8 mouse cellular contexts compared by ENCODE assay signal in genomic region chr19:60939954-60940379, GRCm38 (mm10). TPM values are rescaled to one million over a fixed set of nuclear protein-coding genes. Genes with fewer than 3 reads are reported as not detected.
A peak's percentile ranks its signal among the peaks of the same experiment; 100 is the strongest.
DNase-seq lines count a peak whose midpoint lies in the region; ATAC-seq and TF ChIP-seq lines count a peak whose summit lies in the region.
"Had no signal": no experiment of that assay in that cellular context is flagged by ENCODE, and none has a peak within 500 bp of the region (broad histone marks: within the 10 kb centered on the region; RNA-seq: fewer than 3 reads in every experiment).

No protein-coding gene starts in this region.

- peak overlapping the region; percentile 84 for H3K27ac ChIP-seq in brown adipose tissue, adult 24 weeks (replicated peaks; ENCODE audit: low read depth, low read length)
- H3K27ac ChIP-seq: midbrain, embryonic 12.5 days had no signal

- intact Hi-C loops in heart, postnatal 10 days (cut with DNase I) = loop anchor here (1.0 kb wide), 1 partner anchor 54 kb away; no protein-coding TSS in a partner anchor

- no peak overlapping the region for H3K4me3 ChIP-seq in lung, adult 2 months (replicated peaks; ENCODE audit: extremely low read depth, low read depth, low read length)
- H3K4me3 ChIP-seq in brown adipose tissue, adult 24 weeks (ENCODE audit: insufficient read depth, low read depth, low read length) = no peak overlapping the region
- H3K4me3 ChIP-seq: midbrain, embryonic 12.5 days had no signal

- WGBS in lung, adult 2 months = 3% methylated on average over 1 of the region's 1 CpGs

- TF ChIP-seq CTCF in lung, adult 2 months (IDR thresholded peaks at IDR 0.05; ENCODE audit: insufficient read depth, low read length) = no peak

- TF ChIP-seq POLR2A in lung, adult 2 months (IDR thresholded peaks at IDR 0.05; ENCODE audit: borderline replicate concordance, extremely low read depth, low read depth, low read length) = no peak

- peak; percentile 93 for ATAC-seq in monocyte, adult 5-6 weeks (replicated peaks; ENCODE audit: insufficient number of reproducible peaks, low FRiP score, low TSS enrichment, poor library complexity, severe bottlenecking)

- H3K4me1 ChIP-seq in lung, adult 2 months (ENCODE audit: control insufficient read depth, insufficient read depth, low read length) = peaks cover 34% of the 10 kb centered on the region
- H3K4me1 ChIP-seq in brown adipose tissue, adult 24 weeks (ENCODE audit: control insufficient read depth, insufficient read depth, insufficient read length, low read length) = peaks cover 26% of the 10 kb centered on the region
- H3K4me1 ChIP-seq: midbrain, embryonic 12.5 days had no signal

- DNase-seq in lung, adult 18-20 months = peak; percentile 56 to 78
- DNase-seq in lung, adult 2 months = no peak
- peak; percentile 64 to 74 for DNase-seq in heart, postnatal 10 days
- no peak for DNase-seq in embryo, embryonic 11 days
- no peak for DNase-seq in spleen, postnatal 10 days (ENCODE audit: low spot score in 2 of 2)

RNA-seq across cellular contexts. Expression of gene Grk5, which starts 50.4 kb away (rescaled TPM):
- polyA plus RNA-seq in lung, adult 2 months (2012; rRNA removed) = 7.4 and 10.8 TPM in 2 replicates
- polyA plus RNA-seq in brown adipose tissue, adult 24 weeks (2012; ENCODE audit: insufficient read depth, insufficient read length, missing spikeins) = 16.7 and 22.8 TPM in 2 replicates
- 10 to 100 TPM; 26.3 to 28.3 TPM for total RNA-seq in heart, postnatal 10 days (2021)
- total RNA-seq in monocyte, adult 5-6 weeks (2017) = 78.4 to 91.2 TPM (median 81.3 TPM) in 3 replicates

Comparison
In these comparisons a context has a peak if more than half of its experiments do, and no peak if none do; other contexts are left out.
1. DNase-seq: peak in lung, adult 18-20 months (2 of 2) and heart, postnatal 10 days (2 of 2); none in lung, adult 2 months (single experiment), embryo, embryonic 11 days (single experiment) and spleen, postnatal 10 days (0 of 2).